Mouse (Mus musculus): Measurements from ENCODE around the gene Srp72.
"Not testable (repeated sequence)": the region's sequence is repeated elsewhere in the genome, so short reads cannot be mapped to it uniquely, and the experiment has no call there.

Srp72 gene

DNA sequence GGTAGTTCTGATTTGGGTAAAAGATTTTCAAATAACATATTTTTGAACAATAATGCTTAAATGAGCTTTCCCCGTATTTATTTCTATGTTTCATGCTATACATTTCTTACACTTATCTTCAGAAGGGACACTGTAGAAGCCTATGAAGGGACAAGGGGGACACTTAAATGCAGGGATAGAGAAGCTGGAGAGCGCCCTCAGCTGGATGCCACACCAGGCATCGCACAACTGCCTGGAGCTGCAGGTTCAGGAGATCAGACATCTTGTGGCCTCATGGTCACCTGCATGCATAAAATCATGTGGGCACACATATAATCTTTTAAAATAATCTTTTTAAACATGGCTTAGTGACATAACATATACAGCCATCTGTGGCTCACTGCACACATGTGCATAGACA, 9.8 kb upstream of the Srp72 start:
- no peak for DNase-seq (ENCODE audit: low spot score)

DNA sequence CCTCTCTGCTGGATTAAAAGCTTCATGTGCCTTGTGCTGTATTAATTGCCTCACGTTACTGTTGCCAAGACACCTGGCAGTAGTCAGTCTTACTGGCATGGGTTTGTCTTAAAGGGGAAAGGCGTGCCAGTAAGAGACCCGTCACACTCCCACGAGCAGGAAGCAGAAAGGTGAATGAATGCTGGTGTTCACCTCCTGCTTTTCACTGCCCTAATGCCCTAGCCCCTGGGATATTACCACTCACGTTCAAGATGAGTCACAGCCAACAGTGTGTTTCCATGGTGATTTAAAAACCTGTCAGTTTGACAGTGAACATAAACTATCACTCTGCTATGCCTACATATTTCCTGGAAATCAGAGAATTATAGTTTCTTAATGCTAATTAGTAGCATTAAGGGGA, 5.2 kb upstream of the Srp72 start:
- DNase-seq (ENCODE audit: low spot score) = no peak

DNA sequence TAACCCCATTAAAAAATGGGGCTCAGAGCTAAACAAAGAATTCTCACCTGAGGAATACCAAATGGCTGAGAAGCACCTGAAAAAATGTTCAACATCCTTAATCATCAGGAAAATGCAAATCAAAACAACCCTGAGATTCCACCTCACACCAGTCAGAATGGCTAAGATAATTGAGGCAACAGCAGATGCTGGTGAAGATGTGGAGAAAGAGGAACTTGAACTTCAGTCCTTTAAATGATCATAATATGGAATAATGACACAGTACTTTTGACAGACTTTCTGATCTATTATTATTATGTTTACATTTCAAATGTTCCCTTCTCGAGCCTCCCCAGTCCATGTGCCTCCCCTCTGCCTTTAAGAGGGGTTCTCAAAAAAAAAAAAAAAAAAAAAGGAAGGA, 3.4 kb upstream of the Srp72 start:
- not testable (repeated sequence) for DNase-seq (ENCODE audit: low spot score)

DNA sequence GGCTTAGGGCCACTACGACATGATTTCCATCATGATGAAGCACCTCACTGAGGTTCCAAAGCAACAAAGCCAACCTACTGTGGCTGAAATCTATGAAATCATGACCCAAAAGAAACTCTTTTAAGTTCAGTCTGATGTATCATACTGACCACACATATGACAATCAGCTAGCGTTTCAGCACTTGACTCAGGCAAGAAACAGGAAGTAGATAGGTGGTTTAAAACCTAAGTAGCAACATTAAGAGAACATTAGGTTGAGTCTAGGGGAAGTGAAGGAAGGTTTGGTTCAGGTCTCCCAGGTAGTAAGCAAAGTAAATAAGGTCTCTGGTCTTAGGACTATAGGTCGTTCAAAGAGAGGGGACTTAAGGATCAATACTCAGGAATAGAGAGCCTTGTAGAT, 995 bp upstream of the Srp72 start:
- no peak for DNase-seq (ENCODE audit: low spot score)

DNA sequence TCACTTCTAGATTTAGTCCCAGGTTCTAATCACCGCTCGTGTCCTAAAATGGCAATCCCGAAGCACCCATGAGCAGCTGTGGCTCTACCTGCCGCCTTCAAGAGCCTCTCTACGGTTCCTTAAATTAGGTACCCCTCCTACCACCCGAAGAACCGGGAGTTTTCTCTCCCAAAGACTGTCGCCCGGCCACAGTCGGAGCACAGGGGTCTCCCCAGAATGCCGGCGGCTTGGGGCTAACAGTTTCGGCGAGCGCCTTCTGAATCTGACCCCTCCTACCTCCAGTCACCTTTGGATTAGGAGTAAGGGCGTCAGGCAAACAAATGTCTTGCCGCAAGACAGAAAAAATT, 303 bp upstream of the Srp72 start:
- DNase-seq (ENCODE audit: low spot score) = no peak

DNA sequence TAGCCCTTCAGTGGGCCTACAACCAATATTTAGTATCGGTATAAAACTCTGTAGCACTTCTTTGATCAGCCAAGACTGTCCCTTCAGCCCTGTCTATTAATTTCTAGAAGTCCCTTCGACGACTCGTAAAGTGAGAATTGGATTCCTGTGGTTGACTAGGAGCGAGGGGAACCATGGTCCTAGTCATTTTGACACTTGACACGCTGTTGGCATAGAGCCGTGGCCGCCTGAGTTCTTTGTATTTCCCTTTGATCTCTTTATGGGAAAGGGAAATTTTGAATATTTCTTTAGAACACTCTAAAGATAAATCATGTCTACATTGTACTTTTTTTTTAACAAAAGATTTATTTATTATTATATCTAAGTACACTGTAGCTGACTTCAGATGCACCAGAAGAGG, 1.3 kb downstream of the Srp72 start:
- no peak for DNase-seq (ENCODE audit: low spot score)

DNA sequence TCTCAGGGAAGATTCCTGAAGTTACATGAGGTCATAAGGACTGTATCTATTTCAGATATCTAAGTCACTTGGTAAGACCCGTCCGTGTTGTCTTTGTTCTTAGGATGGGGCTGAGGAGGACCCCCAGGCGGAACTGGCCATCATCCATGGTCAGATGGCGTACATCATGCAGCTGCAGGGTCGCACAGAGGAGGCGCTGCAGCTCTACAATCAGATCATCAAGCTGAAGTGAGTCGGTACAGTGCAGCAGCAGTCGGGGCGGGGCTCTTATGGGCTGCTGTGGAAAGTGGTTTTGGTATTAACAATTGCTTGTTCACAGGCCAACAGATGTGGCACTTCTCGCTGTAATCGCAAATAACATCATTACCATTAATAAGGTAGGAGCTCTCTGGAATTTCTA, 9.5 kb downstream of the Srp72 start:
- no peak for DNase-seq (ENCODE audit: low spot score)

DNA sequence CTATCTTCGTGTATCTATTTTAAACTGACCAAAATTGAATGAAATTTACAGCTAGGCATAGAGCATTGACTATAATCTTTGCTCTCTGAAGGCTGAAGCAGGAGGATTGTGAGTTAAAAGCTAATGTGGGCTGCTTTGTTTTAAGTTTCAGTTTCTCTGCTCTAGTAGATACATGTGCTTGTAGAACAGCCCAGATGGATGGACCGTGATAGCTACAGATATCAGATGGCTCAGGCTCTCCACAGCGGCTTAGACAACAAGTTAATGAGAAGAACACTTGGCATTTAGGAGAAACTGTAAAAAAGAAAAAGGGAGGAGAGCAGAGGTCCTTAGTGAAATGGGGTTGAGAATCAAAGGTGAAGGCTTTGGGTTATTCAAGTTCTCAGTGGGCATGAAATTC, 16.3 kb downstream of the Srp72 start:
- DNase-seq (ENCODE audit: low spot score) = no peak

DNA sequence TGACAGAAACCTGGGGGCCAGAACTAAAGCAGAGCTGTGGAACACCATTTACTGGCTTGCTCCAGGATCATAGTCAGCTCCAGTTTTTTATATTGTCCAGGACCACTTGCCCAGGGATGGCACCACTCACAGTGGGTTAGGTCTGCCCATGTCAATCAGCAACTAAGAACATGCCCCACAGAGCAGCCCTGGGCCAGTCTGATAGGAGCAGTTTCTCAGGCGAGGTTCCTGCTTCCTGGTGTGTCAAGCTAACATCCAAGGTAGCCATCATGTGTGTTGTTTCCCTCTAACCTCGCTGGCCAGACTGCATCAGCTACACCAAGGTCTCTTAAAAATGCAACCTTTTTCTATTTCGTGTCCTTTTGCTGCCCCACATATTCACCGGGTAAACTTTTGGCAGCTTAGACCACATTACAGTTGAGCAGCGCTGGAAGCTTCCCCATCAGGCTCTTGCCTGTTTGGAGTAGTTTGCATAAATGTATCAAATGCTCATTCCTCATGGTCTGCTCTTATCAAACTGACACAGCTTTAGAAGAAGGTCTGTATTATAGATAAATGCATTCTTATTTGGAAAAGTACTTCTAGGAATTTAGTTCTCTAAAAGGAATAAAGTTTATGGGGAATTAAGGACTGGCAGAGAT, 18.8 kb downstream of the Srp72 start:
- DNase-seq (ENCODE audit: low spot score) = no peak

DNA sequence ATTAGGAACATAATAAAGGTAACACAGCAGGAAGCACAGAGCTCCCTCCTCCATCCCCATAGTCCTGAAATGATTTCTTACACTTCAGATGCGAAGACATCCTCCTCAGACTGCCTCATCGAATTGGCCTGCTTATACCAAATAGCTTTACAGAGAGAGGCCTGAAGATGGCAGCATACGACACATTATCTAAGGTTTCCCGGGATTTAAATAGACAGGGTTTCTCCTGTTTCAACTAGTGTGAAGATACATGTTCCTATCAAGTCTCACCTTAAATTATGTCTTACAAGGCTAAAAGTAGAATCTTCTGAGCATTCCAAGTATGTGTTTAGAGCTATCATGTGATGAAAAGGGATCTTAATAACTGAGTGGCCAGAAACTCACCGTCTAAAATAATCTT, 23.9 kb downstream of the Srp72 start:
- DNase-seq (ENCODE audit: low spot score) = no peak

DNA sequence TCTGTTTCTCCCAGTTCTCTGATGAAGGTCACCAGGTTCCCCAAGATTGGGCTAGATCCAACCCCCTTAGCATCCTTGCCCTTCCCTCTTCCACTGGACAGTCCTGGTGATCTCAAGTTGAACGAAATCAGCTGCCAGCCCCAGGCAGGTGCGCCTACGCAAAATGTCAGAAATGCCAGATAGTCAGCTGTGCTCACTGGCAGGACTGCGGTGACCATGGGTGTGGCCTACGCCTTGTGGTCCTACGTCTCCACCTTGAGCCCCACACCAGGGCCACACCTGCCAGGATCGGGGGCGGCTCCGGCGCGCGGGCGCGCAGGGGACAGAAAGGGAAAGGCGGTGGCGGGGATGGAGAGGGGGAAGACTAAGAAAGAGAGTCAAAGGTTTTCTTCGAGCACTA, 26.7 kb downstream of the Srp72 start:
- DNase-seq (ENCODE audit: low spot score) = no peak

DNA sequence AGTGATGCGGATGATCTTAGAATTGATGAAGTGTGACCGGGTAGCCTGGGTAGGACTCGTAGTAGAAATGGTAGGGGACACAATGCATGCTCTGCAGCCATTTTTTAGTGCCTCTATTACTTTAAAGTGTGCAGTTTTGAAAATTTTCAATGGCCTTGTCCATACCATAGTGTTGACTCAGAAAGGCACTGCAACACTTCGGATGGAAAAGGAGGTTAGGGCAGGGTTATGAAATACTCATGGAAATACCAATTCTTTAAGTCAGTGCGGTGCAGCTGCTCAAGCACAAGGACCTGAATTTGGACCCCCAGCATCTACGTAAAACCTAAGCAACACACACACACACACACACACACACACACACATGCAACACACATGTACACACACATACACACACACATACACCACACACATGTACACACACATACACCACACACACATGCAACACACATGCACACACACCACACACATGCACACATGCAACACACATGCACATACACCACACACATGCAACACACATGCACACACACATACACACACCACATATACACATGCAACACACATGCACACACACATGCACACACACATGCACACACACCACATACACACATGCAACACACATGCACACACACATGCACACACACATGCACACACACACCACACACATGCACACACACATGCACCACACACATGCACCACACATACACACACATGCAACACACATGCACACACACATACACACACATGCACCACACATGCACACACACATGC, 29.8 kb downstream of the Srp72 start, which contains the start of gene Arl9:
Gene Arl9, plus strand, starts transcription at position 5 of the 771 bp plus-strand sequence.
- DNase-seq (ENCODE audit: low spot score) = no peak

DNA sequence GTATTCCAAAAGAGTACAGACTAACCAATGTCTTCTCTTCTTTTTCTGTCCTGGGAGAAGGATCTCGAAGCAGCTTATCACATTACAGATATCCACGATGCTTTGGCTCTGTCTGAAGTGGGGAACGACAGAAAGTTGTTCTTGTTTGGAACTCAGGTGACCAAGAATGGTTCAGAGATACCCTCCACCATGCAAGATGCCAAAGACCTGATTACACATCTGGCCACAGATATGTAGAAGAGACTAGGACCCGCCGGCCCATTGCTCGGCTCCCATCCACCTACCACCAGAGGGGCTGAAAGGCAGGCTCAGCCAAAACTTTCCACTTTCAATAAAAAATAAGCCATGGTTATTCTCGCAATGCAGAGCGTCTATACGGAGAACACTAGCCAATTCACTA, 35.9 kb downstream of the Srp72 start:
- DNase-seq (ENCODE audit: low spot score) = no peak

DNA sequence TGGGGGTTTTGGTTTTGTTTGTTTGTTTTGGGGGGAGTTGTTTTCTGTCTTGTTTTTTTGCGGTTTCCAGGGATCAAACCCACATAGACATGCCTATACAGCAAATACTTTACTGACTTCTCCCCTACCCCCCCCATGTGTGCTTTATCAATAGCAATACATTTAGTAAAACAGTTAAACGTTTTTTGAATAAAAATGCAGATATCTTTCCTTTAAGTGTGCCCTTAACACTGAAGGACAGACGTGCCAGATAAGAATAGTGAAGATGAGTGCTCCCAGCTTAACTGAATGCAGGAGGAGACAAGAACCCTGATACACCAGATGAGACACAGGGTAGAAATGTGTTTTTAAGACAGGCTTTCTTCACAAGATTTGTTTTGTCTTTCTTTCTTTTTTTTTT, 36.6 kb downstream of the Srp72 start:
- DNase-seq (ENCODE audit: low spot score) = no peak

DNA sequence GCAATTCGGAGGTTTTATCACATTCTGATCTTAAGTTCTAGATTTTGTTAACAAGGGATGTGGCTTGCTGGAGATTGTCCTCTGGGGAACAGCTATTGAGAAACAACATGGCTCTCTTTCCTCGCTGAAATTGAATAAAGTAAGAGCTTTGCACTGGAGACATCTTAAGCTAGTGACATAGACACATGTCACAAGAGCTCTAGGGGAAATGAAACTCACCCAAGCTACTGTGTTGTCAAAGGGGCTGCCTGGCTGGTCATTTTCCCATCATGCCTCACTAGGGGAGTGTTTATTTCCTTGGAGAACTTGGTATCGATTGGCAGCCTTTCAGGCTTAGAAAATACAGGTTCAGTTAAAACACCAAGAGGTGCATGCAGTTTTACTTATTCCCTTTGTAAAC, 38.7 kb downstream of the Srp72 start:
- DNase-seq (ENCODE audit: low spot score) = no peak

DNA sequence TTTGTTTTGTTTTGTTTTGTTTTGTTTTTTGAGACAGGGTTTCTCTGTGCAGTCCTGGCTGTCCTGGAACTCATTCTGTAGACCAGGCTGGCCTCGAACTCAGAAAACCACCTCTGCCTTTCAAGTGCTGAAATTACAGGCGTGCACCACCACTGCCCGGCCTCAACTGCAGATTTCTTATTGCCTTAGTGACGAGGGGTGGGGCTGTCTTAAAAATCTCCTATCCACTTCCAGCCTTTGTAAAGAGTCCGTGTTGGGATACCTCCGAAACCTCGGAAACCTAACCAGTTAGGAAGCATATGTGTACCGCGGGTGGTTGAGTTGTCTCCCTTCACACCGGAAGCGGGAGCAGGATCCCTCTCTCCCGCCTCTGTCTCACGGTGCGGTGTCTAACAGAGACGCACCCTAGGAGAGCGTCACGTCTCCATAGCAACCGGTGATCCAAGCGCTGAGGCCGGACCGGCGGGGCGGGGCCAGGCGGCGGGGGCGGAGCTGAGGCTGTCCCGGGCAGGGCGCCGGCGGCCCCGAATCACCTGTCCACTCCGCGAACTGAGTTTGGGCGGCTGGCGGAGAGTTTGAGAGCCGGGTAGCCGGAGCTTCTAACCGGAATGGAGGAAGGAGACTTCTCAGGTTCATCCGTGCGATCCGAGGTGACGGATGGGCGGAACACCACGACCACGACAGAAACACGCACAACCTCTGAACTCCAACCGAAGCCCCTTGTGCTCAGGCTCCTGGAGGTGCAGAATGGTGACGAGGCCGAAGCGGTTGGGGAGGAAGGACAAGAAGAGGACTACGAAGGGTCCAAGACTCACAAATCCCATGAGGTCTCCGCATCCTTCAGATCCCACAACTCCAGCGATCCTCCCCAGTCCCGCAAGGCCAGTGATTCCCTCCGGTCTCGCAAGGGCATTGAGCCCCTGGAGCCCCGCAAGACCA, 41.3 kb downstream of the Srp72 start, which contains the start of gene Thegl:
Gene Thegl, plus strand, starts transcription at position 480 of the 939 bp plus-strand sequence.
- DNase-seq (ENCODE audit: low spot score) = peak; percentile 83

DNA sequence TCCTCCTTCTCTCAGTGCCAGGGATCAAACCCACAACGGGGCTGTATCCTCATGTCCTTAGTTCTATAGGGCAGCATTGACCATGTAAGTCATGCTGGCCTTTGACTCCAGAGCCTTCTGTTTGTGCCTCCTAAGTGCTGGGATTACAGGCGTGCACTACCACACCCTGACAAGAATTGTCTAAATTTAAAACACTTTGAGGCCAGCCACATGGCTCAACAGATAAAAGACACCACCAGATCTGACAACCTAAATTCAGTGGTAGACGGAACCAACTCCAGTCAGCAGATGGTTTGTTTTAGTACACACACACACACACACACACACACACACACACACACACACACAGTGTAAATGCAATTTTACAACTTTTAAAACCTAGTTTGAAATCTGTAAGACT, 53.6 kb downstream of the Srp72 start:
- no peak for DNase-seq (ENCODE audit: low spot score)

DNA sequence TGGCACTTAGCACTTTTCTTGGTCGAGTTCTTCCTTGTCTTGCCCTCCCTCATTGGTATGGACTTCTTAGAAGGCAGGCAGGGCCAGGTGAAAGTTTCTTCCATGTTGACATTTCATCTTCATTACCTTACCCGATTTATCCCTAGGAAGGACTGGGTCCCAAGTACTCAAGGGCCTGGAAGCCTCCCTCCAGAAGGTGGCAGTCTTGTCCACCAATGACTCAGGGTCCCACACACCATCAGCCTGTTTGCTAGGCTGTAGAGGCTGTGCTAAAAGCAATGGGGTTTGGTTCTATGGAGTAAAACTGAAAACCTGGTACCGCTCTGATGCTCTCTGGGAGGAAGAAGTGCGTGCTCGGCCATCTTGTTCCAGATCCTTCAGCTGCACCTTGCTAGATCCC, 55.3 kb downstream of the Srp72 start:
- DNase-seq (ENCODE audit: low spot score) = peak; percentile 53

DNA sequence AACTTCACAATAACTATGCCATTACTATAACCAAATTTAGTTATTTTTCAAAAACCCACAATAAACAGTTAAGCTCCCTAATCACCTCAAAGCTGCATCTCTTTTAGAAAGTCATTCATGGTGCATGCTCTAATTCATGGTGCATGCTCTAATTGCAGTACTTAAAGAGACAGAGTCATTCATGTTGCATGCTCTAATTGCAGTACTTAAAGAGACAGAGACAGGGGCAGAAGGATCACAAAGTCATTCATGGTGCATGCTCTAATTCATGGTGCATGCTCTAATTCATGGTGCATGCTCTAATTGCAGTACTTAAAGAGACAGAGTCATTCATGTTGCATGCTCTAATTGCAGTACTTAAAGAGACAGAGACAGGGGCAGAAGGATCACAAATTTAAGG, 60.6 kb downstream of the Srp72 start:
- not testable (repeated sequence) for DNase-seq (ENCODE audit: low spot score)

DNA sequence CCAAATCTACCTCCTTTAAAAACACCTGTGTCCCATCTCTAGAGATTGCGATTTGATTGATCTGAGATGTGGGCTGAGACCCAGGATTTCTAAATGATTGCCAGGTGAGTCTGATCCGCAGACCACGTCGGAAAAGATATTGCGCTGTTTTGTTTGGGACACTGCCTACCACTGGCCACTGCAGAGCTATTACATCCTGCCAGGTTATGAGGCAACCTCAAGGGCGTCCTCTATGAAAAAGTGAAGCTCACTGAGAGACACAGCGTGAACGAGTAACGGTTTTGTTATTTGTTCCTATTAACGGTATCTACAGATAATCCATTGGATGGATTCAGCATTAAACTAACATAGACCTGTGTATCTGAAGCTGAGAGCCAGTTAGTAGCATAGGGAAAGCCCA, 64.0 kb downstream of the Srp72 start:
- DNase-seq (ENCODE audit: low spot score) = no peak

DNA sequence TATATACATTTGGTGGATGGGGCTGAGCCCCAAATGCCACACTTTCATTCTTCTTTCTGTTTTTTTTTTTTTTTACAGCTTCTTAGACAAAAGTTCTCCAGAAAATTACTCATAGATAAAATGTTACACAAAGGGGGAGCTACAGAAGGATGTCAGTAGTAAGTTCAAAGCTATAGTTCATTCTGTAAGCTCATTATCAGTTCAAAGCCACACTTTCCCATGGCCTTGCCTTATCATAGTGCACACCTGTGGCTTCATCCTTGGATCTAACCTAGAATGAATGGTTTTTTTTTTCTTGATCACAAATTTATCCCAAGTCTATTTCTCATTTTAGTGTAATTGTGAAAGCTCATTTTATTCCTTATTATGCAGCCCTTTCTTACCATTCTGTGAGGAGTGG, 64.9 kb downstream of the Srp72 start:
- no peak for DNase-seq (ENCODE audit: low spot score)

DNA sequence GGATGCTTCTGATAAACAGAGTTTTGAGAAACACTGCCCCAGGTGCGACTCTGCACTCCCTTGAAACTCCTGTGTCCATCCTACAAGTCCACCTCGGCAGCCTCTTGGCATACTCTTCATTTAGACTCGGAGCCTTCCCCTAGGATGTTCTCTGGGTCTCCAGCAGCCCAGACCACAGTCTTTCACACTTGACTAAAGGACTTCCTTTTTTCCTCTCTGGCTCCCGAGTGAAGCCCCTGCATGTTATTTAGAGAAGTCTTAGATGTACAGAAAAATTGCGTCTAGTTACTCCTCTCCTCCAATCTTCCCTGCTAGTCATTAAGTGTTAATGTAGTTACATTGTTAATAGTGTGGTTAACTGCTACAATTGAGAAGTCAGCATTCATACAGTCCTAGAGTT, 69.9 kb downstream of the Srp72 start:
- DNase-seq (ENCODE audit: low spot score) = no peak
